Mouse (Mus musculus) liver, embryonic 14.5 days (tissue): Measurements from ENCODE around the gene Ttn.

Source experiments
- CTCF ChIP-seq: IDR thresholded peaks from 2 replicates; pipeline ENCODE4 v1.5.1; 2016; ENCODE audit warnings: antibody characterized with exemption, low read depth, control low read depth
- EP300 ChIP-seq: IDR thresholded peaks from 2 replicates; pipeline ENCODE4 v1.6.1; 2016; ENCODE audit warnings: antibody characterized with exemption, low read depth

- no peak for TF ChIP-seq CTCF
- no peak for TF ChIP-seq EP300
Observed at GRCm38 (mm10) chr2:76806376-76806775, 176.0 kb downstream of the Ttn start.
